Mouse (Mus musculus) ES-Bruce4 (cell line): Measurements from ENCODE around the gene Rrp1b. TPM values are rescaled to one million over a fixed set of nuclear protein-coding genes. Genes with fewer than 3 reads are reported as not detected.

Experiments
- H3K27ac ChIP-seq: 2 replicates; pipeline ENCODE4 v1.5.1; 2012; ENCODE audit warnings: low read length, inconsistent platforms; ENCODE audit not compliant: insufficient read depth
- H3K27me3 ChIP-seq: 2 replicates; pipeline ENCODE4 v1.6.1; 2012; ENCODE audit warnings: mild to moderate bottlenecking, low read length, inconsistent platforms; ENCODE audit not compliant: control insufficient read depth, poor library complexity, insufficient read depth, severe bottlenecking
- H3K36me3 ChIP-seq: 2 replicates; pipeline ENCODE4 v1.6.1; 2012; ENCODE audit warnings: inconsistent platforms, mild to moderate bottlenecking, low read length, moderate library complexity; ENCODE audit not compliant: control insufficient read depth, poor library complexity, insufficient read depth, severe bottlenecking
- H3K4me1 ChIP-seq: one replicate; pipeline ENCODE4 v1.8.1; 2011; ENCODE audit warnings: low read length; ENCODE audit not compliant: control insufficient read depth, insufficient read depth
- H3K4me3 ChIP-seq: 2 replicates; pipeline ENCODE4 v1.5.1; 2011; ENCODE audit warnings: low read depth, mild to moderate bottlenecking, low read length
- H3K9ac ChIP-seq: 2 replicates; pipeline ENCODE4 v1.6.1; 2012; ENCODE audit warnings: low read depth, mild to moderate bottlenecking, inconsistent platforms; ENCODE audit not compliant: poor library complexity, severe bottlenecking
- H3K9me3 ChIP-seq: replicated peaks from 2 replicates; pipeline ENCODE4 v1.6.1; 2012; ENCODE audit warnings: mild to moderate bottlenecking, low read length, inconsistent platforms; ENCODE audit not compliant: control insufficient read depth, poor library complexity, insufficient read depth, severe bottlenecking
- CTCF ChIP-seq: IDR thresholded peaks from one replicate; pipeline ENCODE4 v1.8.1; 2011; ENCODE audit warnings: low read depth, low read length
- EP300 ChIP-seq: IDR thresholded peaks from 2 replicates; pipeline ENCODE4 v1.6.1; 2011; ENCODE audit warnings: low read depth, low read length; ENCODE audit not compliant: insufficient read depth
- POLR2A ChIP-seq: IDR thresholded peaks from one replicate; pipeline ENCODE4 v1.8.1; 2011; ENCODE audit warnings: low read length; ENCODE audit not compliant: insufficient read depth
- polyA plus RNA-seq: library from polyadenylated mRNA; stranded (reverse); fragments of >200 nt; gene quantifications from 2 replicates; pipeline ENCODE4 v1.2.4, GENCODE M21; 2011; ENCODE audit warnings: low read depth; ENCODE audit not compliant: missing spikeins, insufficient read depth, insufficient read length

Rrp1b gene
- polyA plus RNA-seq, 1 experiment, result 111 TPM

GRCm38 (mm10) chr17:32110980-32111780, 75.3 kb downstream of the Rrp1b start:
- no peaks in the 10 kb centered on the region for H3K36me3 ChIP-seq
- no peak overlapping the region for H3K4me3 ChIP-seq
- H3K27ac ChIP-seq, result no peak overlapping the region
- no peak overlapping the region for H3K9ac ChIP-seq
- TF ChIP-seq EP300 (no peak), CTCF (no peak), POLR2A (no peak)
- peaks cover 3% of the 10 kb centered on the region for H3K4me1 ChIP-seq
- no peaks in the 10 kb centered on the region for H3K27me3 ChIP-seq
- H3K9me3 ChIP-seq, result no peaks in the 10 kb centered on the region

Other genes with a start within 250 kb of the Rrp1b start
- 45.1 and 48.4 TPM in 2 replicates for gene Sik1, start 180.3 kb upstream of the Rrp1b start, polyA plus RNA-seq
- gene Hsf2bp, start 249 bp downstream of the Rrp1b start, polyA plus RNA-seq, result 55.0 and 56.5 TPM in 2 replicates
- gene Notch3, start 130.8 kb downstream of the Rrp1b start, polyA plus RNA-seq, result 75.6 and 83.8 TPM in 2 replicates
- 0.76 and 1.3 TPM in 2 replicates for gene Ephx3, start 153.4 kb downstream of the Rrp1b start, polyA plus RNA-seq
- gene Brd4, start 248.6 kb downstream of the Rrp1b start, polyA plus RNA-seq, result 190 and 191 TPM in 2 replicates